Mouse (Mus musculus) stomach, embryonic 15.5 days (tissue): ENCODE measurements at regions not wholly inside any gene's neighbourhood (a gene's known extent, or its start where the extent isn't known, plus 50 kb on each side); places are given as distances from the start of the nearest gene placed in this dataset.
A peak's percentile ranks its signal among the peaks of the same experiment; 100 is the strongest.

Experiments used
- ATAC-seq: fragments of 200-750 bp; cut with Nextera tagmentation; 2 replicates; pipeline ENCODE4 v1.8.0; 2017; ENCODE audit warnings: low read depth, moderate number of reproducible peaks, moderate TSS enrichment; ENCODE audit not compliant: insufficient read depth, low FRiP score
- H3K27ac ChIP-seq: fragments of 300-500 bp; sonication (generic); 2 replicates; pipeline ENCODE4 v1.5.1; 2015; ENCODE audit warnings: mild to moderate bottlenecking, inconsistent platforms
- H3K27me3 ChIP-seq: fragments of 300-500 bp; sonication (generic); replicated peaks from 2 replicates; pipeline ENCODE4 v1.6.1; 2015; ENCODE audit warnings: inconsistent platforms
- H3K36me3 ChIP-seq: fragments of 300-500 bp; sonication (generic); 2 replicates; pipeline ENCODE4 v1.6.1; 2015; ENCODE audit warnings: inconsistent platforms
- H3K4me1 ChIP-seq: fragments of 300-500 bp; sonication (generic); 2 replicates; pipeline ENCODE4 v1.6.1; 2015; ENCODE audit warnings: inconsistent platforms
- H3K4me2 ChIP-seq: fragments of 300-500 bp; sonication (generic); 2 replicates; pipeline ENCODE4 v1.6.1; 2015; ENCODE audit warnings: mild to moderate bottlenecking, inconsistent platforms
- H3K4me3 ChIP-seq: fragments of 300-500 bp; sonication (generic); replicated peaks from 2 replicates; pipeline ENCODE4 v1.5.1; 2015; ENCODE audit warnings: inconsistent platforms
- H3K9ac ChIP-seq: fragments of 300-500 bp; sonication (generic); 2 replicates; pipeline ENCODE4 v1.6.1; 2015; ENCODE audit warnings: inconsistent platforms
- H3K9me3 ChIP-seq: fragments of 300-500 bp; sonication (generic); 2 replicates; pipeline ENCODE4 v1.6.1; 2016; ENCODE audit warnings: inconsistent platforms
- WGBS: fragments of 180-500 bp; shearing (Covaris S2); methylation state at CpG from one replicate; pipeline ENCODE4 v1.1.7; 2015; 5-methylcytosine and 5-hydroxymethylcytosine counted together

- no peaks in the 10 kb centered on the region for H3K4me1 ChIP-seq
- no peak overlapping the region for H3K27ac ChIP-seq
- ATAC-seq = no peak
- WGBS = 67% methylated on average over 2 of the region's 2 CpGs
- H3K27me3 ChIP-seq = no peaks in the 10 kb centered on the region
- no peaks in the 10 kb centered on the region for H3K36me3 ChIP-seq
- no peak overlapping the region for H3K4me2 ChIP-seq
- H3K4me3 ChIP-seq = no peak overlapping the region
- H3K9me3 ChIP-seq = no peaks in the 10 kb centered on the region
- no peak overlapping the region for H3K9ac ChIP-seq
These were observed 78.7 kb upstream of the Cntln start for GRCm38 (mm10) chr4:84805431-84805830.

GRCm38 (mm10) chr4:84793156-84793919, 90.8 kb upstream of the Cntln start:
- Histone ChIP-seq H3K9me3 (no peaks in the 10 kb centered on the region), H3K9ac (no peak overlapping the region), H3K4me2 (no peak overlapping the region), H3K4me1 (no peaks in the 10 kb centered on the region), H3K27me3 (no peaks in the 10 kb centered on the region), H3K27ac (no peak overlapping the region), H3K4me3 (no peak overlapping the region), H3K36me3 (no peaks in the 10 kb centered on the region)
- ATAC-seq = no peak
- 74% methylated on average over 10 of the region's 10 CpGs for WGBS

- Histone ChIP-seq H3K4me3 (no peak overlapping the region), H3K4me2 (no peak overlapping the region), H3K4me1 (no peaks in the 10 kb centered on the region), H3K9me3 (no peaks in the 10 kb centered on the region), H3K27me3 (no peaks in the 10 kb centered on the region), H3K36me3 (no peaks in the 10 kb centered on the region), H3K27ac (no peak overlapping the region), H3K9ac (no peak overlapping the region)
- 57% methylated on average over 6 of the region's 6 CpGs for WGBS
- no peak for ATAC-seq
These were observed 97.5 kb upstream of the Cntln start for GRCm38 (mm10) chr4:84786583-84786982.

- Histone ChIP-seq H3K27ac (no peak overlapping the region), H3K27me3 (no peaks in the 10 kb centered on the region), H3K36me3 (no peaks in the 10 kb centered on the region), H3K4me1 (no peaks in the 10 kb centered on the region), H3K9me3 (no peaks in the 10 kb centered on the region), H3K4me3 (0 out of 2 replicates have a peak overlapping the region, but pooled peaks have one; percentile 11), H3K4me2 (peak overlapping the region; percentile 46), H3K9ac (no peak overlapping the region)
- WGBS = 6% methylated on average over 11 of the region's 11 CpGs
- peak; percentile 58; the same call in 1 of the 2 replicates for ATAC-seq
These were observed 93.1 kb upstream of the Bnc2 start for GRCm38 (mm10) chr4:84768161-84768560.

GRCm38 (mm10) chr4:84766708-84767425, 91.8 kb upstream of the Bnc2 start:
- H3K9ac ChIP-seq = no peak overlapping the region
- no peak overlapping the region for H3K4me2 ChIP-seq
- no peak for ATAC-seq
- no peaks in the 10 kb centered on the region for H3K27me3 ChIP-seq
- no peak overlapping the region for H3K27ac ChIP-seq
- H3K36me3 ChIP-seq = no peaks in the 10 kb centered on the region
- 68% methylated on average over 11 of the region's 11 CpGs for WGBS
- H3K4me1 ChIP-seq = no peaks in the 10 kb centered on the region
- no peak overlapping the region for H3K4me3 ChIP-seq
- H3K9me3 ChIP-seq = no peaks in the 10 kb centered on the region

- Histone ChIP-seq H3K36me3 (no peaks in the 10 kb centered on the region), H3K9me3 (no peaks in the 10 kb centered on the region), H3K9ac (no peak overlapping the region), H3K27me3 (no peaks in the 10 kb centered on the region), H3K27ac (no peak overlapping the region), H3K4me3 (no peak overlapping the region), H3K4me2 (no peak overlapping the region), H3K4me1 (no peaks in the 10 kb centered on the region)
- WGBS = 89% methylated on average over 5 of the region's 5 CpGs
- ATAC-seq = no peak
These were observed 82.1 kb upstream of the Bnc2 start for GRCm38 (mm10) chr4:84757172-84757571.

- 0 out of 2 replicates have a peak overlapping the region, but pooled peaks have one; percentile 0 for H3K27ac ChIP-seq
These were observed 77.6 kb upstream of the Bnc2 start for GRCm38 (mm10) chr4:84752613-84753185.

GRCm38 (mm10) chr4:84741301-84741700, 66.2 kb upstream of the Bnc2 start:
- no peaks in the 10 kb centered on the region for H3K27me3 ChIP-seq
- 36% methylated on average over 2 of the region's 2 CpGs for WGBS
- no peaks in the 10 kb centered on the region for H3K36me3 ChIP-seq
- H3K4me2 ChIP-seq = no peak overlapping the region
- no peak overlapping the region for H3K4me3 ChIP-seq
- ATAC-seq = no peak
- no peaks in the 10 kb centered on the region for H3K4me1 ChIP-seq
- H3K9ac ChIP-seq = no peak overlapping the region
- H3K9me3 ChIP-seq = no peaks in the 10 kb centered on the region
- no peak overlapping the region for H3K27ac ChIP-seq

More at GRCm38 (mm10) chr4:84752613-84753185, 77.6 kb upstream of the Bnc2 start:
- Histone ChIP-seq H3K9ac (no peak overlapping the region), H3K4me2 (no peak overlapping the region), H3K36me3 (no peaks in the 10 kb centered on the region), H3K4me1 (no peaks in the 10 kb centered on the region), H3K9me3 (no peaks in the 10 kb centered on the region), H3K4me3 (no peak overlapping the region), H3K27me3 (no peaks in the 10 kb centered on the region)
- 49% methylated on average over 8 of the region's 8 CpGs for WGBS
- no peak for ATAC-seq

GRCm38 (mm10) chr4:84740816-84741215, 65.7 kb upstream of the Bnc2 start:
- Histone ChIP-seq H3K9ac (no peak overlapping the region), H3K9me3 (no peaks in the 10 kb centered on the region), H3K27ac (no peak overlapping the region), H3K4me1 (no peaks in the 10 kb centered on the region), H3K4me3 (no peak overlapping the region), H3K4me2 (no peak overlapping the region), H3K36me3 (no peaks in the 10 kb centered on the region), H3K27me3 (no peaks in the 10 kb centered on the region)
- 72% methylated on average over 2 of the region's 3 CpGs for WGBS
- ATAC-seq = no peak
